Mouse (Mus musculus) gastrocnemius, adult 2 months (tissue): ENCODE results near the gene Fam19a5. TPM values are rescaled to one million over a fixed set of nuclear protein-coding genes. Genes with fewer than 3 reads are reported as not detected.

Experiments
- DNase-seq: peaks from one replicate; pipeline ENCODE4 v3.0.0; 2022
- H3K27ac ChIP-seq: fragments of 200-600 bp; 2 replicates; pipeline ENCODE4 v1.8.1; 2022; ENCODE audit warnings: mild to moderate bottlenecking
- H3K4me3 ChIP-seq: fragments of 200-600 bp; 2 replicates; pipeline ENCODE4 v1.8.1; 2022; ENCODE audit warnings: mild to moderate bottlenecking, moderate library complexity
- CTCF ChIP-seq: fragments of 200-600 bp; IDR thresholded peaks from 2 replicates; pipeline ENCODE4 v1.8.1; 2022; ENCODE audit warnings: antibody characterized with exemption, mild to moderate bottlenecking, moderate library complexity
- intact Hi-C: fragments of 180-260 bp; cut with DNase I; formaldehyde crosslinking; loops from one replicate; pipeline ENCODE4 v1.15.1; 2025
- long read RNA-seq, 2 experiments: library from polyadenylated mRNA; stranded (forward); transcript quantifications; one replicate each; pipeline ENCODE4 v2.0.0; 2021
- total RNA-seq, 2 experiments: library from RNA; stranded (reverse); gene quantifications; 2 replicates each; pipeline ENCODE4 v1.2.3; 2021

The Fam19a5 gene
- 1 to 10 TPM; 2.4 to 3.2 TPM for total RNA-seq
- long read RNA-seq, experiment 1, partial matches to known transcripts = 0 of 1 reads
- long read RNA-seq, experiment 1, other reads (novel, unspliced or antisense) = 1 of 1 reads
- long read RNA-seq, experiment 2 = 0 reads

DNA sequence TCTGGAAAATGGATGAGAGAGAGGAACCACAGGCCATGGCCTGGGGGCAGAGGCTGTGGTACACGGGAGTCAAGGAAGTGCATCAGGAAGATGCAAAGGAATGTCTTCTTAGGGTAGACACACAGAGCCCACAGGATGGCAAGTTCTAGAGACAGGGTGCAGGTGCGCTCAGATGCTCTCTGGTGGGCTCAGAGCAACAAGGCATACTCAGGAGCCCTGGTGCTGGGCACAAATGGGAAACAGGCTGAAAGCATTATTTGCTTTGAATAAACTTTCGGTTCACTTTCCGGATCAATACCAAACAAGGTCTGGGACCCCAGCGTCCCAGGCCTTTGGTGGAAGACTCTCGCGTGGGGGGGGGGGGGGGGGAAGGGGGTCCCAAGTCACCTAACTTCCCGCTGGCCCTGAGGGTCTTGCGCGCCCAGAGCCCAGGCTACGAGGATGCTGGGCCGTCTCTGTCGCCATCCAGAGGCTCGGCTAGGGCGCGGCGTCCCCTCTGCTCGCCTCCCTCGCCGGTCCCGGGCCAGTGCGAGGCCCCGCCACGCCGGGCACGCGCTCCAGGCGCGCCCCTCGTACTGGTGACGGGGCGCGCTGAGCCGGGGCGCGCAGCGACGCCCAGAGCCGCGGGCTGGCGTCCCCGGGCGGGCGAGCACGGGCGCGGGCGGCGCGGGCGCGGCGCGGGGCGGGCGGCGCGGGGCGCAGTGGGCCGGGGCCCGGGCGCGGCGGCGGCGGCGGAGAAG, at the start of gene Fam19a5:
Gene Fam19a5, plus strand, starts transcription at position 701 of the 740 bp plus-strand sequence.
- Histone ChIP-seq H3K4me3 (peak within 1 kb of the TSS; percentile 58), H3K27ac (no peak within 1 kb of the TSS)
- DNase-seq = peak; percentile 25
- intact Hi-C loops = no loop called here
- TF ChIP-seq CTCF = no peak

DNA sequence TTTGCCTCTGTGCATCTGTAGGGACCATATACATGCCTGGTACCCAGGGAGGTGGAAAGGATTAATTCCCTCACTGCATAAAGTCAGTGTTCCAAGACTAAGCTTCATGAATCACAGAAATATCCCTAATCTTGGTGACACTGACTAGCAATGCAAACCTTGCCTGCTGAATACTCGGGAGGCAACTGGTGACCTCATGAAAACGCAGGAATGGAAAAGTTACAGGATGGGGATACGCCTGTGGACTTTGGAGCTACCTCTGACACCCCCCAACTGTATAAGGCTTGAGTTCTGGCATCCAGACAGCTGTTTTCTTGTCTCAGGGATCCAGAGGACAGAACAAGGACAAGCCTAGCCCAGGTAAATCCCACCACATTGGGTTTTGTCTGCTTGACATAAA, 42.4 kb upstream of the Fam19a5 start:
- H3K27ac ChIP-seq = no peak overlapping the region
- no peak for DNase-seq
- H3K4me3 ChIP-seq = no peak overlapping the region
- no peak for TF ChIP-seq CTCF
- intact Hi-C loops = no loop called here

DNA sequence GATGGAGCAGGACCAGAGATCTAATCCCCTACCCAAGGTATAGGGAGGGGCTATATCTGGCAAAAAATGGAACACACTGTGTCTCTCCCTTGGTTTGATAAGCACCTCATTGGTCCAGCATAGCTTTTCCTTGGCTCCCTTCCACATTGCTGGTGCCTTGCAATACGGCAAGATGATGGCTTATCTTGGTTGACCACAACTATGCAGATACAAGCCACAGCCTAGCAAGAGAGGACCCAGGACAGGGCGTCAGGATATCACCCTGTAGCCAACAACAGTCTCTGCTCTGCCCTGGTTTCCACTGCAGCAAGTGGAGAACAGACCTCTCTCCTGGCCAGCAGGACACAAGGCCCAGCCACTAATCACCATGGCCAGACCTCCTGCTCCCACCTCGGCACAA, 36.8 kb upstream of the Fam19a5 start:
- TF ChIP-seq CTCF = no peak
- no peak for DNase-seq
- H3K27ac ChIP-seq = no peak overlapping the region
- intact Hi-C loops = no loop called here
- no peak overlapping the region for H3K4me3 ChIP-seq

DNA sequence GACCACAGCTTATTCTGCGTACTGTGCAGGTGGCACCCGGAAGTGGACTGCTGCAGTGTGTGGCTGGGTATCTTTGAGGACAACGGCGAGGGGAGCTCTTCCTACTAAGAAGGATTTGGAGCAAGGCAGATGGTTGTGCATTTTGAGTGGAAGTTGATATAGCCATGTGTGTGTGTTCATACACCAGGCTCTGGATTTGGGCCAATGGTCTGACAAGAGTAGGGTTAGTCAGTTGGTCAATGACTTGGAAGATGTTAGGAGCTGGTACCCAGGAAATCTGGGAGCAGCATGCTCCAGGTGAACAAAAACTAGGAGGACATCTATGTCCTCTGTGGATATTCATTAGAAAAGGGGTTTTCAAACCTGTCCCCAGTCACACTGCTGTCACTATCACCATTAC, 33.2 kb upstream of the Fam19a5 start:
- DNase-seq = no peak
- no peak for TF ChIP-seq CTCF
- H3K27ac ChIP-seq = no peak overlapping the region
- intact Hi-C loops = no loop called here
- H3K4me3 ChIP-seq = no peak overlapping the region

GRCm38 (mm10) chr15:87518161-87518560, 25.9 kb upstream of the Fam19a5 start:
- intact Hi-C loops = no loop called here
- Histone ChIP-seq H3K27ac (no peak overlapping the region), H3K4me3 (no peak overlapping the region)
- no peak for DNase-seq
- no peak for TF ChIP-seq CTCF

DNA sequence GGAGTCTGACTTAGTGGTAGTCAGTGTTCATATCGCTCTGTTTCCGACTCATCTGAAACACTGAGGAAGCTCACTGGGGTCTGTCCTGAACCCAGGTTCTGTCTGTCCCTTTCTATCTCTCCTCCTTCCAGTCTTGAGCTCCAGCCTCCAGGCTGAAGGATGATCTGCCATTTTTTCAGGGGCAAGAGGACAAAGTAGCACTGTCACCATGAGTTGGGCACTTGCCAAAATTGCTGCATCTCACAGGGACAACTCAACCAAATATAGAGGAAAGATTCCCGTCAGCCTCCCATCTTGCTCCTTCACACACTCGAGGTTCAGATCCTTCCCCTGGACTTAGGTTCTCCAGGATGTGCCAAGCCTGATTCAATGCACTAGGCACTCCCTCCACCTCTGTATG, 14.8 kb upstream of the Fam19a5 start:
- Histone ChIP-seq H3K4me3 (no peak overlapping the region), H3K27ac (no peak overlapping the region)
- no peak for TF ChIP-seq CTCF
- DNase-seq = no peak
- intact Hi-C loops = no loop called here

DNA sequence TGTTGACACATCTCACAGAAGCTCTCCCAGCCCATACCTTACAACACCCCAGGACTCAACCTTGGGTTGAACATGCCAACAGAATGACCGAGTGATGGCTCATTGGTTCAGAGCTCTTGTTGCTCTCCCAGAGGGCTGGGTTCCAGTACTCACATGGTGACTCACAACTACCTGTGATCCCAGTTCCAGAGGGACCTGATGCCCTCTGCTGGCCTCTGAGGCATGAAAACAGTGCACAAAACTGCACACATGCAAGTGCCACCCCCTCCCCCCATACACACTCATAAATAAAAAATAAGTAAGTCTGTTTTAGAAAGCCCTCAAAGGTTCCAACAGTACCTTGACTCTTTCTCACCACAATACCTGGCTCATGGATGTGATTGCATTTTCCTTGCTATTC, 2.4 kb upstream of the Fam19a5 start:
- H3K4me3 ChIP-seq = no peak overlapping the region
- DNase-seq = no peak
- no peak overlapping the region for H3K27ac ChIP-seq
- intact Hi-C loops = no loop called here
- TF ChIP-seq CTCF = no peak

DNA sequence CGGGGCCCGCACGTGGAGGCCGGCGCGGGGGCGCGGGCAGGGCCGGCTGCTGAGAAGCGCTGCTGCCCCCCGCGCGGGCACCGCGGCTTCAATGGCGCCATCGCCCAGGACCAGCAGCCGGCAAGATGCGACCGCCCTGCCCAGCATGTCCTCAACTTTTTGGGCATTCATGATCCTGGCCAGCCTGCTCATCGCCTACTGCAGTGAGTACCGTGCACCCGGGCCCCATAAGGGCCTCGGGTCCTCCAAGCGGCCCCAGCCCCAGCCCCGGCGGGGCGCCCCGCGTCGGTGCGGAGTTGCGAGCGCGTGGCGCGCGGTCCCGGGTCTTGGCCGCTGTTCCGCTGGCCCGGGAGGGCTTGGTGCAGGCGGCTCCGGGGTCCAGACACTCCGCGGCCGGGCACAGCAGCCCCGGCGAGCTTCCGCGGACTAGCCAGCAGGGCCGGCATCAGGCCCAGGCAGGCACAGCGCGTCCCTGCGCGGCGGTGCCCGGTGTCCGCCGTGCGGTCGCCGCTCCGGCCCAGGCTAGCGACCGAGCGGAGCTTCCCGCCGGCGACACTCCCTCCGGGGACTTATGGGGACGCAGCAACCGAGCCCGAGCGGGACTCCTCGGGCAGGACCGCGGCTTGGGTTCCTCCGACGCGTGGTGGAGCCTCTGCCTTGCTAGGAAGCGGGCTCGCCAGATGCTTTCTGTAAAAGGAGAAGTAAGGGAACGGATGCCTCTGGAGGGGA, 466 bp downstream of the Fam19a5 start:
- TF ChIP-seq CTCF = no peak
- peak; percentile 26 for DNase-seq
- Histone ChIP-seq H3K27ac (no peak overlapping the region), H3K4me3 (peak overlapping the region; percentile 58)
- intact Hi-C loops = no loop called here

DNA sequence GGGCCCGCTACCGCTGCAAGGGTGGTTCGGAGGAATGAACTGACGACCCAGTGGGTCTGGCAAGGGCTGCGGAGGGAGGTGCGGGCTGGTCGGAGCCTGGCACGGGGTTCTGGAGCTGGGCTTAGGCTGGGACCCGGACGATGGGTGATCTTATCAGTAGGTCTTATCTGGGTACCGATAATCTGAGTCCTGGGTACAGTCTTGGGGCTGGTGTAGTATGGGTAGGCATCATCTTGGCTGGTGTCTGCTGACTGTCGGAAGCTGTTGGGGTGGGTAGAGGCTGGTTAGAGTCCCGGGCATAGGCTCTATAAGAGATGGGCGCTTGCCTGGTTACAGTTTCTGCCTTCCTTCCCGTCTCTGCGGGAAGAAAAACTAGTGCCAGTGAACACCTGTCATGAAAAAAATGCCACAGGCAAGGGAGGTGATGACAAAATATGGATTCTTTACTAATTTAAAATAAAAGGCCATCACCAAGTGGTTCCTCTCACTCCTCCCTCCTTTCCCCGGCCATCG, 1.1 kb downstream of the Fam19a5 start:
- peak overlapping the region; percentile 58 for H3K4me3 ChIP-seq

DNA sequence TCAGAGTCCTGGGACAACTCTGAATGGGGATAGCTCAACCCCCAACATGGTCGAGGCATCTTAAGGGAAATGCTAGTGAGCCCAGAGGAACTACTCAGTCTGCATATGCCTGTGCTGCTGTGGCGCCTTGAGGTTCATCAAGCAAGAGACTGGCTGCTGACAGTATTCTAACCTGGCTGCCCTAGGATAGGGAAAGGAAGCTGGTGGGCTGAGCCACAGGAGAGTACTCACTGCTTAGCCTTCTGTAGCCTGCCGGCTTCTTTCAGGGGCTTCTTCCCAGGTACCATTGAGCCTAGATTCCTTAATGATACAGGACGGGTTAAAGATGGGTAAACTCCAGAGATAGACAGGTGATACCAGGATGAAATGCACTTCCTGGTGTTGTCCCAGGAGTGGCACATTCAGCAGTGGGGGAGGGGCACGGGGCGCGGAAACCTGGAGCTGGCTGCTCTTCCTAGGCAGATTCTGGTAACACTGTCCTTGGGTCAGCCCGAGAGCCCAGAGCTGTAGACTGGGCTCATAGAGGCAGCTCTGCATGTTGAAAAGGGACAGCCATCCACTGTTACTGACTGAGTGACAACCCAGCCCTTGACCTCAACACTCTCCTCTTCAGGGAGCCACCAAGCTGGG, 1.7 kb downstream of the Fam19a5 start:
- DNase-seq = no peak
- intact Hi-C loops = no loop called here
- Histone ChIP-seq H3K27ac (no peak overlapping the region), H3K4me3 (no peak overlapping the region)
- no peak for TF ChIP-seq CTCF

More for the DNA sequence above, 1.1 kb downstream of the Fam19a5 start:
- no peak overlapping the region for H3K27ac ChIP-seq
- TF ChIP-seq CTCF = no peak
- intact Hi-C loops = no loop called here
- no peak for DNase-seq

GRCm38 (mm10) chr15:87547022-87547421, 2.9 kb downstream of the Fam19a5 start:
- no peak overlapping the region for H3K27ac ChIP-seq
- intact Hi-C loops = no loop called here
- no peak for DNase-seq
- peak; percentile 27; the same call in 1 of the 2 replicates for TF ChIP-seq CTCF
- H3K4me3 ChIP-seq = no peak overlapping the region

- intact Hi-C loops = no loop called here
- TF ChIP-seq CTCF = no peak
- DNase-seq = no peak
- Histone ChIP-seq H3K4me3 (no peak overlapping the region), H3K27ac (no peak overlapping the region)
Measured at GRCm38 (mm10) chr15:87549724-87550123, 5.6 kb downstream of the Fam19a5 start.

DNA sequence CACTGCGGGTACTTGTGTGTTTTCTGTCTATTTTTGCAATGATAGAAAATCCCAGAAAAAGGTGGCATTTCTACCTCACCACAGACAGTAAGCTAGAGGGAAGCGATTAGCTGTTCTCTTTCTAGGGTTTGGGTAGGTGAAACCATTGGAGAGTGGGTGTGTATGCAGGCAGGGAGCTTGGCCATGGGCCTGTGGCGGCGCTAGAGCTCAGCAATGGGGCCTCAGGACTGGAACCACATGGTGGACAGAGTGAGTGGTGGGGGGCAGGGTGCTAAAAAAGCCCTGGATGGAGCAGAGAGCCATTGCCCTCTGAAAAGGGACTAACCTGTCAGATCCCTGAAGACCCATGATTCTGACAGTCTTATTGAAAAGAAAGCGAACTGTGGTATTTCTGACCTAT, 6.7 kb downstream of the Fam19a5 start:
- DNase-seq = no peak
- no peak for TF ChIP-seq CTCF
- intact Hi-C loops = no loop called here
- Histone ChIP-seq H3K27ac (no peak overlapping the region), H3K4me3 (no peak overlapping the region)
